Mouse (Mus musculus): ENCODE measurements around the gene Slc35b2. TPM values are rescaled to one million over a fixed set of nuclear protein-coding genes. Genes with fewer than 3 reads are reported as not detected.

Gene Slc35b2
- 10 to 100 TPM; 30.3 to 32.2 TPM for total RNA-seq (2021)

- intact Hi-C loops (cut with DNase I): no loop called here
- peak; percentile 88 to 93 for DNase-seq (ENCODE audit: low spot score in 2 of 2)
These were observed at the start of gene Slc35b2 for GRCm38 (mm10) chr17:45563655-45564530. Slc35b2 (plus strand) TSS chr17:45563874.

GRCm38 (mm10) chr17:45515204-45515726 lies 48.4 kb upstream of the Slc35b2 start:
- intact Hi-C loops (cut with DNase I): no loop called here
- DNase-seq (ENCODE audit: low spot score in 2 of 2): no peak

DNA sequence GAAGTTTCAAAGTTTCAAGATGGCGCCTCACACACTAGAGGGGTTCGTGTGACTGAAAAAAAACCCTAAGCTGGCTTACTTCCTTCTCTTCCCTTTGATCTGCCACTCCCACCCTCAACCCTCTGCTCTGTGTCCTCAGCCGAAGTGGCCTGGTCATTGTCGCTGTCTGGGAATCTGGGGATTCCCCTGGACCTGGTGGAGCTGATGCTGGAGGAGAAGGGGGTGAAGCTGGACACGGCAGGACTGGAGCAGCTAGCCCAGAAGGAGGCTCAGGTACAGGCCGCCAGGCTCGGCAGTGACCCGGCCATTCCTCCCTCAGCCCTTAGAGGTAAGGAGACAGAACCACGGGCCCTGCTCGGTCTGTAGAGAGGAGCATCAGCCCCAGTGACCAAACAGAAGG lies 47.9 kb upstream of the Slc35b2 start:
- DNase-seq (ENCODE audit: low spot score in 2 of 2): no peak
- intact Hi-C loops (cut with DNase I): loop anchor here (1.0 kb wide), 1 partner anchor 36 kb away; no protein-coding TSS in a partner anchor

- peak; percentile 82 to 86 for DNase-seq (ENCODE audit: low spot score in 2 of 2)
- intact Hi-C loops (cut with DNase I): loop anchor here (1.0 kb wide), 1 partner anchor 36 kb away; no protein-coding TSS in a partner anchor
These were observed 47.2 kb upstream of the Slc35b2 start for GRCm38 (mm10) chr17:45516488-45516887.

- intact Hi-C loops (cut with DNase I): no loop called here
- no peak for DNase-seq (ENCODE audit: low spot score in 2 of 2)
These were observed 46.5 kb upstream of the Slc35b2 start for GRCm38 (mm10) chr17:45517135-45517534.

GRCm38 (mm10) chr17:45517549-45518215 lies 46.0 kb upstream of the Slc35b2 start:
- DNase-seq (ENCODE audit: low spot score in 2 of 2): no peak
- intact Hi-C loops (cut with DNase I): no loop called here

- DNase-seq (ENCODE audit: low spot score in 2 of 2): no peak
- intact Hi-C loops (cut with DNase I): no loop called here
These were observed 44.8 kb upstream of the Slc35b2 start for GRCm38 (mm10) chr17:45518766-45519475.

DNA sequence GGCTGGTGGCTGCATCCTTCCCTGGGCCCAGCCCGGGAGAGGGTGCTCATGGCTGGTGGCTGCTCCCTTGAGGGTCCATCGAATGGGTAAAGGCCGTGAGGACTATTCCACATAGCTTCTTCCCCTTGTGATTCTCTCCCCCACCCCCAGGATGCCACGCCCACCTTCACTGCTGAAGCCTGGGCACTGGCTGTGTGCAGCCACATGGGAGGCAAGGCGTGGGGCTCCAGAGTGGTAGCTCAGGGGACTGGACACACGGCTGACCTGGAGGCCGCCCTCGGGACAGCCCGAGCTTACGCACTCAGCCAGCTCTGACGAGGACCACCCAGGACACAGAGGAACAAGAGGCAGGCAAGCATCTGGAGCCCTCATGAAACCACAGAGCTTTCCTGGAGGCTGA lies 43.5 kb upstream of the Slc35b2 start:
- no peak for DNase-seq (ENCODE audit: low spot score in 2 of 2)
- intact Hi-C loops (cut with DNase I): no loop called here

DNA sequence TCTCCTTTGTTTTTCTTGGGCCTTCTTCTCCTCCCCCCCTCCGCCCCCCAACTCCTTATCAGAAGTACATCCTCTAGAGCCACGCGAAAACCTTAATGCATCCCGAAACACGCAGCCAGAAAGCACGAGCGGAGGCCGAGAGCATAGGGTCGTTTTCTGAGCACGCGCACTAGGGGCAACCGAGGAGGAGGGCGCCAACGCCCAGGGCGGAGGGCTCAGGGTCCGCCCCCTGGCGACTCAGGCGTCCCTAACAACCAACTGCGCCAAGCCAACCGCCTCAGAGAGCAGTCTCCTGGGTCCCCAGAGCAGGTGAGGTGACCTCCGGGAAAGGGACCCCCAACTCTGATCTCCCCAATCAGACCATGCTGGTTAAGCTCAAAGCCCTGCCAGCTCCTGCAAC lies 40.4 kb upstream of the Slc35b2 start, which contains the start of gene Tcte1:
TSS of gene Tcte1 (plus strand) at position 172 of the 400 bp plus-strand sequence.
- DNase-seq (ENCODE audit: low spot score in 2 of 2): no peak
- intact Hi-C loops (cut with DNase I): no loop called here

- intact Hi-C loops (cut with DNase I): no loop called here
- no peak for DNase-seq (ENCODE audit: low spot score in 2 of 2)
These were observed 38.7 kb upstream of the Slc35b2 start for GRCm38 (mm10) chr17:45524961-45525360.

- intact Hi-C loops (cut with DNase I): no loop called here
- DNase-seq (ENCODE audit: low spot score in 2 of 2): peak in 1 of 2 experiments; percentile 43
These were observed 37.1 kb upstream of the Slc35b2 start for GRCm38 (mm10) chr17:45526571-45526970.

GRCm38 (mm10) chr17:45530346-45530782 lies 33.3 kb upstream of the Slc35b2 start:
- intact Hi-C loops (cut with DNase I): loop anchor here (2.0 kb wide), 1 partner anchor 18 kb away; the partner anchor contains the start of gene Tmem151b
- peak; percentile 76 to 92 for DNase-seq (ENCODE audit: low spot score in 2 of 2)

GRCm38 (mm10) chr17:45532896-45533295 lies 30.8 kb upstream of the Slc35b2 start:
- intact Hi-C loops (cut with DNase I): no loop called here
- no peak for DNase-seq (ENCODE audit: low spot score in 2 of 2)

- peak in 1 of 2 experiments; percentile 56 for DNase-seq (ENCODE audit: low spot score in 2 of 2)
- intact Hi-C loops (cut with DNase I): no loop called here
These were observed 27.4 kb upstream of the Slc35b2 start for GRCm38 (mm10) chr17:45536264-45536663.

GRCm38 (mm10) chr17:45538394-45538793 lies 25.3 kb upstream of the Slc35b2 start:
- intact Hi-C loops (cut with DNase I): no loop called here
- peak in 1 of 2 experiments; percentile 72 for DNase-seq (ENCODE audit: low spot score in 2 of 2)

GRCm38 (mm10) chr17:45539664-45540063 lies 24.0 kb upstream of the Slc35b2 start:
- intact Hi-C loops (cut with DNase I): no loop called here
- DNase-seq (ENCODE audit: low spot score in 2 of 2): peak in 1 of 2 experiments; percentile 69

- no peak for DNase-seq (ENCODE audit: low spot score in 2 of 2)
- intact Hi-C loops (cut with DNase I): no loop called here
These were observed 21.5 kb upstream of the Slc35b2 start for GRCm38 (mm10) chr17:45542129-45542528.

DNA sequence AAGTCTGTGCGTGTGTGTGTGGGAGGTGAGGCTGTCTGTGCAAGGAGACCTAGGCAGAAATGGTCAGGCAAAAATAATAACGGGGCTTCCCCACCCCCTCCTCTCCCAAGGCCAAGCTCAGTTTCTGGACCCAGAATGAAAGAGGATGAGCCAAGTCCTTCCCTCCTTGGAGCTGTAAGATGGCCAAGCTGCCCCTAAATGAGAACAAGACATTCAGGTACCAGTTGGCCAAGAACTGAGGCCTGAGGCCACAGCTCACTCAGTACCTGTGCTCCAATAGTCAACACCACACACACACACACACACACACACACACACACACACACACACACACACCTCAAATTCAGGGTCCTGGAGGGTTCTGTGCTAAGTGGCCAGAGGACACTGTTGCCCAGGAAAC lies 21.0 kb upstream of the Slc35b2 start:
- no peak for DNase-seq (ENCODE audit: low spot score in 2 of 2)
- intact Hi-C loops (cut with DNase I): no loop called here

DNA sequence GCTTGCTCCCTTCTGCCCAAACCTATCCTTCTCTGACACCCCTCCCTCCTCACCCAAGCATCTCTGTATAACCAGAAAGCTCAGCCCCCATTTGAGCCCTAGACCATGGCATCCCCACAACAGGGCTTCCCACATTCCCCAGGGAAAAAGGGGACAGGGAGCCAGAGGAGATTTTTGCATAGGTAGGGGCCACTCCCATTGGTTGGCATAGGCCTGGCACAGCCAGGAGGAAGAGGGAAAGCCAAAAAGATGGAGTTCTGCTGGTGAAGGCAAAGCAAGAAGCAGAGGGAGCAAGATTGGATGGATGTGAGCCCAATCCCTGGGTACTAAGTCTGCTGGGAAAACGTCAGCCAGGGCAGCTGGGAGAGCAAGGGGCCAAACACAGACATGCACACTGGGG lies 20.6 kb upstream of the Slc35b2 start:
- intact Hi-C loops (cut with DNase I): no loop called here
- DNase-seq (ENCODE audit: low spot score in 2 of 2): no peak

Measured in left cerebral cortex, postnatal 25 days (tissue).